Mouse (Mus musculus): ENCODE measurements at regions not wholly inside any gene's neighbourhood (a gene's known extent, or its start where the extent isn't known, plus 50 kb on each side); places are given as distances from the start of the nearest gene placed in this dataset.
A peak's percentile ranks its signal among the peaks of the same experiment; 100 is the strongest.

DNA sequence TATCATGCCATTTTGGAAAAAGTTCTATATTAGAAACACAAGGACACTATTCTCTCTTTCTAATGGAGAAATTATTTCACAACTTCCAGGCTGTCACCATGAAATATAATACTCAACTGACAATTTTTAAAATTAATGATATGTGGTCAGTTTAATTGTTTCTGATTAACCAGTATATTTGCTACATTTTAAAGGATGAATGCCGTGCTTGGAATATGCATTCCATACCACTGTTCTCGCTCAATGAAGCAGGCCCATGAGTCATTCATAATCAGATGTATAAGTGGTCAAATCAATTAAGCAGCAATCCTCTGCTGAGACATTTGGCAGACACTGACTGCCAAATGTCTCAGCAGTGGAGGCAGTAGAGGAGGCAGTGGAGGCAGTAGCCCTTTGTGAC, 283.4 kb upstream of the Gpc5 start:
- no peak for ATAC-seq

- ATAC-seq, result no peak
Observed at GRCm38 (mm10) chr14:114820677-114821076, 271.3 kb upstream of the Gpc5 start.

GRCm38 (mm10) chr14:114821098-114821594, 270.9 kb upstream of the Gpc5 start:
- ATAC-seq, result no peak

- ATAC-seq, result no peak
Observed at GRCm38 (mm10) chr14:114821672-114822071, 270.3 kb upstream of the Gpc5 start.

- ATAC-seq, result no peak
Observed at GRCm38 (mm10) chr14:114826662-114827321, 265.2 kb upstream of the Gpc5 start.

GRCm38 (mm10) chr14:114829310-114829709, 262.7 kb upstream of the Gpc5 start:
- no peak for ATAC-seq

DNA sequence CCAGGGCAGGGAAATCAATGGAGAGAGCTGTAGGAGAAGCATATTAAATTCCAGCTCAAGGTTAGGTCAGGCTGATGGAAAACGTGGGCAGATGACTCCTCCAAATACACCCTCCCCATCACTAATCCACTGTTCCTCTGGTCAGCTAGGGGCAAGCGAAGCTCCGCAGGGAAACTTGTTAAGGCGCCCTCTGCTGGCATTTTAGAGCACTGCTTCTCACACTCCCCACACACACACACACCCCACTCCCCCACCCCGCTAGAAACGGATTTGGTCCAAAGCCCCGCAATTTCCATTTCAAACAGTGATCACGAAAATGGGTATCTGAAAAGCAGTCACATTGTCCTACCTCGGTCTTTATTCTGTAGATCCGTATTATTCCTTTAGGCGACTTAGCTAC, 259.0 kb upstream of the Gpc5 start:
- ATAC-seq, result no peak

DNA sequence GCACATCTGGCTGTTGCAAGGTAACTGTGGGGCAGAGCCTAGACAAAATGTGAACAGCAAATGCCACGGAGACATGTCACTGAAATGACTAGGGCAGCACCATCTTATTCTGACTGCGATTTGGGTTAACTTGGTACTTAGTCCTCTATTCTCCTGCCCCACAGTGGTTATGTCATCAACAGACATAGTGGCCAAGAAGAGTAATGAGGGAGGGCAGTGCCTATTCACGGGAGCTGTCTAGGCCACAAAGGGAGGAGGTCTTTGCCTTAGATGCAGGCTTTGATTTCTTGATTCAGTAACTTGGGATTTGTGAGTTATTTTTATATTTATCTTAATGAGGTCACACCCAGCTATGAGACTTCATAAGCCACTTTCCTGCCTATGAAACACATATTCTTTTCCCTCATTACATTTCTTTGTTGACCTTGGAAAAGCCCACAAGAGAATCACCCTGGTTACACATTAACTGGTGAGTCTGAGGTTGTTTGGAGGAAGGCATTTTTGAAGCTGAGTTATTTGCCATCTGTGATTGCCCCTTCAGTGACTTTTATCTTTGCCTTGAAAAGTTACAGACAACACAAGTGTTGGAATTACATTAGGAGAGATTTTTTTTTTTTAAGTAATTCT, 255.2 kb upstream of the Gpc5 start:
- no peak for ATAC-seq

- ATAC-seq, result no peak
Observed at GRCm38 (mm10) chr14:114837652-114838276, 254.3 kb upstream of the Gpc5 start.

DNA sequence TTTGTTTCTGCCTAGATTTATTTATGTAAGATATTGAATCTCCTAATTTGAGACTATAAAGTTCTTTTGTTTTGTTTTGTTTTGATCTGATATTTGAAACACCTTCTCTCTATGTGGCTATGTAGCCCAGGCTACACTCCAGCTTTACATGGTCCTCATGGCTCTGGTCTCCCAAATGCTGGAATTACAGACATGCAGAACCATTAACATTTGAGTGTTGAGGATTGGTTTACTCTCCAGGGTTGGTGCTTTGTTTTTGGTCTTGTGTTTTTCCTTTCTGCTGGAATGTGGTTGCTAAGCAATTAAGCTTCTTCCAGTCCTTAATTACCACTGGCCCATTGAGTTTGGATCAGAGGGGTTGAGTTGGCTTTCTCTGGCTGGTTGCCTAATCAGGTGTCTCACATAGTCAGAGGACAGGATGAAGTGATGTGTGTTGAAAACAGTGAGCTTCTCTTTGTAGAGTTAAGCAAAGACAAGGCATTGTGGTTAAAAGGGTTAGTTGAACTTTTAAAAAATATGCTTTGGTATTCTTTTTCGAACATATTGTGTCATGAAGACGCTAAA, 252.6 kb upstream of the Gpc5 start:
- ATAC-seq, result no peak

GRCm38 (mm10) chr14:114840766-114841165, 251.2 kb upstream of the Gpc5 start:
- ATAC-seq, result no peak

- ATAC-seq, result no peak
Observed at GRCm38 (mm10) chr14:114841552-114841951, 250.5 kb upstream of the Gpc5 start.

- ATAC-seq, result no peak
Observed at GRCm38 (mm10) chr14:114842327-114842726, 249.7 kb upstream of the Gpc5 start.

GRCm38 (mm10) chr14:114843105-114843743, 248.8 kb upstream of the Gpc5 start:
- ATAC-seq, result no peak

- peak; percentile 70 for ATAC-seq
Observed at GRCm38 (mm10) chr14:114854324-114855054, 237.5 kb upstream of the Gpc5 start.

DNA sequence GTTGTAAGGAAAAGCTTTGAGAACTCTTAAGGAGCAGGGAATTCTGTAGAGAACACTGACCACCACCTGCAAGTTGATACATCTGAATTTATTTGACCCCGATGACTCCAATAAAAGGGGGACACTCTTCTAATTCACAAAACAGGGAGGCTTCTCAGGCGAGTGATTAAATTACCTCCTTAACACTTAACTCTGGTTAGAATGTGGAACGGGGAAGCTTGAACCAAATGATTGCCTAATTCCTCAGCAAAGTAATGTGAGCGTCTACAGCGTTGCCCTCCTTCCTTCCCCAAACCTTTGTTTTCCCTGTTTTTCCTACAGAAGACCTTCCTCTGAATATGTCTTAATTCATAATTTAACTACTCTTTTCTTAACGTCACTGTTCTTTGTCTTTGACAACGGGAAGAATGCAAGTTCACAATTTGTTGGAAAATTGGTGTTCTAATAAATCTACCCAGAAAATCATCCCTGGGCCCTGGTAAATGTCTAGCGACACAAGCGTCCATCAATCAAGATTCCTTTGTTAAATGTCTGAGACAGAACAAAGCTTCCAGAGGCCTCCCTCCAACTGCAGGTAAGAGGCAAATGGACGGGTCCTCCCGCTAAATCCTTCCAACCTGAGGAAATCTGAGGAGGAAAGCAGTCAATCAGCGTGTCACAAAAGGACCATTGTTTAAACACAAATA, 236.8 kb upstream of the Gpc5 start:
- ATAC-seq, result no peak

- no peak for ATAC-seq
Observed at GRCm38 (mm10) chr14:114855746-114856145, 236.3 kb upstream of the Gpc5 start.

DNA sequence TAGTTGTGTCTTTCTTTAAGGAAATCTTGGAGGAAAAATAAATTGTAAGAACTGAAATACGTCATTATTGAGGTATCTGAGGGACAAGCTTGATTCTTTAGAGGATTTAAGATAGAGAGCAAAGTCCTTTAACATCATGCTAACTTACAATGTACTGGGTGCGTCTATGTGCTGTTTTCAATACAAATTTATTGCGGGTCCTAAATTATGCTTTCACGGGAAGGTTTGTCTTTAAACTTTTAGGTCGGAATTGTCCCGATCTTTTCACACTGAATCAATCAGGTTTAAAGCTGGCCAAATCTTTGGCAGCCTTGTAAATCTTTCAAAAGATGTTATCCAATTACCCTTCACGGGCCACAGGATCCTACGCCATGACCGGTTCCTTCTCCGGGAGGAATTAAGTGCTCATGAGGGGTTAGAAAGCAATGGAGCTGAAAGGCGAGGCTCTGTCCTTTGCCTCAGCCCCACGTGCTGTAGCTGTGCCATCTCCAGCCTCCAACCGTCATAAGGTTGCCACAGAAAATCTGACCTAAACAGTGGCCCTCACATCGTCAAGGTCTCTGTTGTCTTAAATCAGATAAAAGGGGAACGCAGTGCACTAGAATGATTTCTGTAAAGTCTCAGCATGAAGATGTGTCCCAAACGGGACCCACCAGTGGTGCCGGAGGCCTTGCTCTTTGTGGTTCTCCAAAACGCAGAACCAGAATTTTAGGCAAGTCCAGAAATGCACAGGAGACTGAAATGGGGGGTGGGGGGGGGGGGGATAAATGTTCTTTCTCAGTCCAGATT, 235.6 kb upstream of the Gpc5 start:
- no peak for ATAC-seq

GRCm38 (mm10) chr14:114857171-114857570, 234.8 kb upstream of the Gpc5 start:
- no peak for ATAC-seq

DNA sequence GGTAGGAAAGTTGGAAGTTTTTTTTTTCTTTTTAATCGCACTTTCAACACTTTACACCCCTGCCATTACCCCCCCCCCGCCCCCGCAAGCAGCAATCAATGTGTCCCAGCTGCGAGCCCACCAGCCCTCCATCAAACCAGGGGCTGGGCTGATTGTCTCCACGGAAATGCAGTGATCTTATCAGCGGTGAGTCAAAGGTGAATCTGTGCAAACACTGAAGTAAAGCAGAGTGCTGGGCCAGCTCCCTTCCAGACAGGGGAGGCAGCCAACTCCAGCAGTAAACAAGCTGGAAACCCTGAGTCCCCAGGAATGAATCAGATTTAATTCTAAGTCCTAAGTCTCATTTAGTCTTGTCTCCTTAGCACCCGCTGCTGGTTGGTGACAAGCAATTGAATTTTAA, 234.3 kb upstream of the Gpc5 start:
- no peak for ATAC-seq

GRCm38 (mm10) chr14:114863585-114863984, 228.4 kb upstream of the Gpc5 start:
- ATAC-seq, result no peak
